Mouse (Mus musculus) stomach, postnatal 0 days (tissue): Measurements from ENCODE around the gene Eps8. TPM values are rescaled to one million over a fixed set of nuclear protein-coding genes. Genes with fewer than 3 reads are reported as not detected.
A peak's percentile ranks its signal among the peaks of the same experiment; 100 is the strongest.

Source experiments
- ATAC-seq: fragments of 200-750 bp; cut with Nextera tagmentation; 2 replicates; pipeline ENCODE4 v1.8.0; 2017; ENCODE audit not compliant: low FRiP score, low TSS enrichment
- DNase-seq: peaks from one replicate; pipeline ENCODE4 v3.0.0-alpha.2; 2016; ENCODE audit warnings: low spot score
- H3K27ac ChIP-seq: fragments of 300-500 bp; sonication (generic); replicated peaks from 2 replicates; pipeline ENCODE4 v1.5.1; 2014; ENCODE audit warnings: mild to moderate bottlenecking, control low read depth
- H3K27me3 ChIP-seq: fragments of 300-500 bp; sonication (generic); 2 replicates; pipeline ENCODE4 v1.6.1; 2014; ENCODE audit warnings: low read length; ENCODE audit not compliant: control insufficient read depth, insufficient read depth
- H3K36me3 ChIP-seq: fragments of 300-500 bp; sonication (generic); 2 replicates; pipeline ENCODE4 v1.6.1; 2014; ENCODE audit warnings: low read length, mixed read lengths; ENCODE audit not compliant: control insufficient read depth, insufficient read depth
- H3K4me1 ChIP-seq: fragments of 300-500 bp; sonication (generic); replicated peaks from 2 replicates; pipeline ENCODE4 v1.6.1; 2014; ENCODE audit warnings: antibody characterized with exemption; ENCODE audit not compliant: control insufficient read depth, insufficient read depth
- H3K4me2 ChIP-seq: fragments of 300-500 bp; sonication (generic); replicated peaks from 2 replicates; pipeline ENCODE4 v1.6.1; 2014; ENCODE audit warnings: low read depth, mild to moderate bottlenecking, control low read depth, moderate library complexity
- H3K4me3 ChIP-seq: fragments of 300-500 bp; sonication (generic); 2 replicates; pipeline ENCODE4 v1.5.1; 2014; ENCODE audit warnings: low read depth, low read length, control low read depth
- H3K9ac ChIP-seq: fragments of 300-500 bp; sonication (generic); 2 replicates; pipeline ENCODE4 v1.6.1; 2014; ENCODE audit warnings: mild to moderate bottlenecking, low read length, control low read depth, mixed read lengths
- H3K9me3 ChIP-seq: fragments of 300-500 bp; sonication (generic); 2 replicates; pipeline ENCODE4 v1.6.1; 2016; ENCODE audit warnings: low read length; ENCODE audit not compliant: control insufficient read depth
- CTCF ChIP-seq: IDR thresholded peaks from 2 replicates; pipeline ENCODE4 v1.5.1; 2016; ENCODE audit warnings: antibody characterized with exemption, low read depth, mild to moderate bottlenecking, moderate library complexity
- EP300 ChIP-seq: optimal IDR thresholded peaks from 2 replicates; pipeline ENCODE3; 2016; ENCODE audit warnings: antibody characterized with exemption
- WGBS: fragments of 180-500 bp; shearing (Covaris S2); extraction: QIAGEN DNeasy Blood & Tissue Kit; methylation state at CpG from one replicate; pipeline ENCODE4 v1.1.7; 2014; 5-methylcytosine and 5-hydroxymethylcytosine counted together
- polyA plus RNA-seq: library from polyadenylated mRNA; unstranded; fragments of >200 nt; fragmentation: Nextera tagmentation; extraction: Ambion mirVana; gene quantifications from 2 replicates; pipeline ENCODE4 v1.2.1, GENCODE M21; 2015

Eps8 gene
- polyA plus RNA-seq, 1 experiment from 2014 or later, result 23.1 TPM

DNA sequence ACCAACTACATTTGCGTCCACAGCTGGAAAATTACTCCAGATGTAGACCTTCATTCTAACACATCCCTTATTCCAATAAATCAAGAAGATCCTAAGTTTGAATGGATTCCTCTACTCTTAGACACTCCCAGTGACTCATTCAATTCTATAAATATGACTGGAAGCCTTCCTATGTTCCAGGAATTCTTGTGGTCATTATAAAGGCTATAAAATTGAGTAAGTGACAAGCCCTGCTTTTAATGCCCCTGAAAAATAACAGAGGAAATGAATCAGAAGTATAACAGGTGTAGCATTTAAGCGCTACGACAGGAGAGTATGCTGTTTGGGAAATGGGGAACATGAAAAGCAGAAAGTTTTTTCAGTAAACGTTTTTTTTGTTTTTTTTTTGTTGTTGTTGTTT lies 139.8 kb downstream of the Eps8 start:
- Histone ChIP-seq H3K4me3 (no peak overlapping the region), H3K4me2 (no peak overlapping the region), H3K4me1 (no peaks in the 10 kb centered on the region), H3K36me3 (no peaks in the 10 kb centered on the region), H3K9me3 (no peaks in the 10 kb centered on the region), H3K27me3 (no peaks in the 10 kb centered on the region), H3K27ac (no peak overlapping the region), H3K9ac (no peak overlapping the region)
- DNase-seq, result no peak
- WGBS, result 69% methylated on average over 4 of the region's 4 CpGs
- TF ChIP-seq CTCF (no peak), EP300 (no peak)
- ATAC-seq, result no peak

DNA sequence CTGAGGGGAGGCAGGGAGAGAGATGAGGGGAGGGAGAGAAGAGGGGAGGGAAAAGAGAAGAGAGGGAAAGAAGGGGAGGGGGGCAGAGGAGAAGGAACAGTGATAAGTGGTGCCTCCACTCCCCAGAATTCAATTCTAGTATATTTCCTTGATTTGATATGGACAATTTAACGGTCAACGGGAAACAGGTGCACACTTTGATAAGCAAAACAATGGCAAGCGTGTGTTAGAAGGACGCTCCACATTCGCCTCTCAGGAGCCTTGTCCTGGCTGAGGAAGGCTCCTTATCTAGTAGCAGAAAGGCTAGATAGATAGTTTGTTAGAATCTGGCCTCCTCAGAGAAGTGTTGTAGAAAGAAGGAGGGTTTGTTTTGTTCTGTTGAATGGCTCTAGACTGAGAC lies 141.9 kb downstream of the Eps8 start:
- Histone ChIP-seq H3K36me3 (peaks cover 6% of the 10 kb centered on the region; the same call in 1 of the 2 replicates), H3K4me2 (no peak overlapping the region), H3K4me3 (no peak overlapping the region), H3K4me1 (no peaks in the 10 kb centered on the region), H3K9me3 (no peaks in the 10 kb centered on the region), H3K27me3 (no peaks in the 10 kb centered on the region), H3K9ac (no peak overlapping the region), H3K27ac (no peak overlapping the region)
- ATAC-seq (no peak), DNase-seq (no peak)
- 60% methylated on average over 5 of the region's 5 CpGs for WGBS
- no peak for TF ChIP-seq CTCF
- no peak for TF ChIP-seq EP300

DNA sequence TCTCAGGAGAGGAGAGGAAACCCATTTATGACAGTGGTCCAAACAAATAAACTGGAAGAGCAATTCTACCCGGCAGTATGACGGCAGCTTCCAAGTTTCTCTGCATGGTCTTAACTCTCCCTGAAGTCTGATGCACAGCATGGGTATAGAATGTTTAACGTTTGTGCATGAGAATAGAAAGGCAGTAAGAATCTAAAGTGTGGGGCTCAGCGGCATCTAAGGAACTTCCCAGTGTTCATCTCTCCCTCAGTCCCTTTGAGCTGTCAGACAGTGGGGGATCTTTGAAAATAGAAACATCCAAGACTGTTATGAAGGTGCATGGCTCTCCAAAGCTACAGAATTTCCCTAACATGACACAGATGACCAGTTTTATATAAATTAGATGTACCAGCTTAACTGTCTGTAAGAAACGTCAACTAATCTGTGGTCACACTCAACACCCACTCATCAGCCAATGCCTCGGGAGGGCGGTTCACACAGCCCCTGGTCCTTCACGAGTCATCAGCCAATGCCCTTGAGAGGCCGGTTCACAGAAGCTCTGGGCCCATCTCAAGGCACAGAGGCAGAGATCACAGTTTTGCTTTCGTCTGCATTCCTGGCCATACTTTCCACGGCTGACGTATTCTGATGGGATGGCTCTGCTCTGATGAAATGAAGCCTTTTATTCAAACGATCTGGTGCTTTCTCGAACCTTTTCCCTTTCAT lies 145.2 kb downstream of the Eps8 start:
- H3K9me3 ChIP-seq, result no peaks in the 10 kb centered on the region

GRCm38 (mm10) chr6:137508936-137509335 lies 145.7 kb downstream of the Eps8 start:
- Histone ChIP-seq H3K9ac (no peak overlapping the region), H3K4me1 (no peaks in the 10 kb centered on the region), H3K9me3 (no peaks in the 10 kb centered on the region), H3K27ac (no peak overlapping the region), H3K4me3 (no peak overlapping the region), H3K27me3 (no peaks in the 10 kb centered on the region), H3K36me3 (peaks cover 6% of the 10 kb centered on the region; the same call in 1 of the 2 replicates), H3K4me2 (no peak overlapping the region)
- 94% methylated on average over 19 of the region's 19 CpGs for WGBS
- DNase-seq (no peak), ATAC-seq (no peak)
- TF ChIP-seq CTCF, result no peak
- TF ChIP-seq EP300, result no peak

More for the DNA sequence above, 145.2 kb downstream of the Eps8 start:
- TF ChIP-seq CTCF (no peak), EP300 (no peak)
- Histone ChIP-seq H3K4me1 (no peaks in the 10 kb centered on the region), H3K27me3 (no peaks in the 10 kb centered on the region), H3K36me3 (peaks cover 6% of the 10 kb centered on the region; the same call in 1 of the 2 replicates), H3K27ac (no peak overlapping the region), H3K9ac (no peak overlapping the region), H3K4me2 (no peak overlapping the region), H3K4me3 (no peak overlapping the region)
- WGBS, result 78% methylated on average over 14 of the region's 14 CpGs
- DNase-seq (no peak), ATAC-seq (no peak)

- H3K9me3 ChIP-seq, result no peaks in the 10 kb centered on the region
- no peak overlapping the region for H3K27ac ChIP-seq
- no peaks in the 10 kb centered on the region for H3K4me1 ChIP-seq
- H3K4me2 ChIP-seq, result no peak overlapping the region
- H3K4me3 ChIP-seq, result no peak overlapping the region
- H3K27me3 ChIP-seq, result no peaks in the 10 kb centered on the region
- ATAC-seq (peak; percentile 78), DNase-seq (no peak)
- TF ChIP-seq EP300, result no peak
- no peak for TF ChIP-seq CTCF
- 86% methylated on average over 7 of the region's 7 CpGs for WGBS
- peaks cover 6% of the 10 kb centered on the region; the same call in 1 of the 2 replicates for H3K36me3 ChIP-seq
- H3K9ac ChIP-seq, result no peak overlapping the region
These were observed 148.1 kb downstream of the Eps8 start for GRCm38 (mm10) chr6:137506563-137506962.

DNA sequence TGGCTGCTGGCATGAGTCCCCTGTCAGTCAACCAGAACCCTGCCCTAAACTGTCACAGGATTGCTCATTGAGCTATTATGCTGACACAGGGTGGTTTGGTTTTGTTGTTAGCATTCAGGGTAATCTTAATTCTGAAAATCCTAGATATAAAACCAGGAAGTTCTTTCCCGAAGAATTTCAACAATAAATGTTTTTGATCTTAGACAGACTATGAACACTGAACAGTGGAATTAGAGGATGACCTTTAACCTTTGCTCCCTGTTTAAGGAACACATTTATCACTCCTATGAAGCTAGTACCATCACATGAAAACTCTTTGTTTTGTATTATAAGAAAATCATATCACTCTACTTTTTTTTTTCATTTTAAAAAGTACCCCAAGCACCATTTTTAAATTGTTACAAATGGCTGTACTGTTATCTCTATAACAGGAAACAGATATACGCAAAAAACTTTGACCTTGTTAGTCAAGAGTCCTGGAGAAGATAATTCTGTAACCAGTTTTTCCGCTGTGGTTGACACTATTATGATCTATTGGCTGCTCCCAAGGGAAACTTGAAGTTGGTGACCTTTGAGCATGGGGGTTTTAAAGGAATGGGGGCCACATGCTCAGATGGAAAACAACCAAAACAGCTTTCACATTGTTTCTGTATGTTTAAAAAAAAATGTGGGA lies 149.0 kb downstream of the Eps8 start:
- DNase-seq (no peak), ATAC-seq (0 out of 2 replicates have a peak, but pooled peaks have one; percentile 31)
- TF ChIP-seq CTCF, result no peak
- TF ChIP-seq EP300, result no peak
- peaks cover 6% of the 10 kb centered on the region; the same call in 1 of the 2 replicates for H3K36me3 ChIP-seq
- H3K27me3 ChIP-seq, result no peaks in the 10 kb centered on the region
- no peak overlapping the region for H3K9ac ChIP-seq
- 61% methylated on average over 3 of the region's 3 CpGs for WGBS
- no peak overlapping the region for H3K27ac ChIP-seq
- no peaks in the 10 kb centered on the region for H3K4me1 ChIP-seq
- no peaks in the 10 kb centered on the region for H3K9me3 ChIP-seq
- no peak overlapping the region for H3K4me2 ChIP-seq
- no peak overlapping the region for H3K4me3 ChIP-seq
